Mouse (Mus musculus) left cerebral cortex, adult 18-20 months (tissue): ENCODE measurements around the gene Elavl4. TPM values are rescaled to one million over a fixed set of nuclear protein-coding genes. Genes with fewer than 3 reads are reported as not detected.
A peak's percentile ranks its signal among the peaks of the same experiment; 100 is the strongest.

ENCODE experiments used
- DNase-seq, 2 experiments: peaks; one replicate each; pipeline ENCODE4 v3.0.0; 2021 to 2022; ENCODE audit warnings: low spot score in 2 of 2, mixed read lengths in 1 of 2
- long read RNA-seq, 2 experiments: library from polyadenylated mRNA; stranded (forward); transcript quantifications; one replicate each; pipeline ENCODE4 v2.0.0; 2021
- total RNA-seq, 2 experiments: library from RNA; stranded (reverse); gene quantifications; 2 replicates each; pipeline ENCODE4 v1.2.3; 2021

Gene Elavl4
- 10 to 100 TPM; 90.9 to 92.2 TPM for total RNA-seq
- long read RNA-seq, experiment 1, full-length matches to known transcripts: 111 of 144 reads
- long read RNA-seq, experiment 1, partial matches to known transcripts: 4 of 144 reads
- long read RNA-seq, experiment 1, other reads (novel, unspliced or antisense): 29 of 144 reads
- long read RNA-seq, experiment 2, full-length matches to known transcripts: 67 of 89 reads
- long read RNA-seq, experiment 2, partial matches to known transcripts: 2 of 89 reads
- long read RNA-seq, experiment 2, other reads (novel, unspliced or antisense): 20 of 89 reads

GRCm38 (mm10) chr4:110351178-110352000 lies at the start of gene Elavl4:
TSS of gene Elavl4 (minus strand) at chr4:110351909.
- peak; percentile 75 to 84 for DNase-seq

GRCm38 (mm10) chr4:110397618-110398045 lies 45.9 kb upstream of the Elavl4 start, which contains the start of gene Agbl4:
TSS of gene Agbl4 (plus strand) at chr4:110397661.
- peak; percentile 76 to 83 for DNase-seq

GRCm38 (mm10) chr4:110396221-110396620 lies 44.5 kb upstream of the Elavl4 start:
- DNase-seq: no peak

GRCm38 (mm10) chr4:110360568-110360967 lies 8.9 kb upstream of the Elavl4 start:
- no peak for DNase-seq

GRCm38 (mm10) chr4:110352001-110352369 lies 276 bp upstream of the Elavl4 start:
- DNase-seq: no peak

GRCm38 (mm10) chr4:110350856-110351177 lies 892 bp downstream of the Elavl4 start:
- DNase-seq: peak; percentile 3 to 5

- peak; percentile 41 to 46 for DNase-seq
Observed at GRCm38 (mm10) chr4:110323912-110324311, 27.8 kb downstream of the Elavl4 start.

- DNase-seq: no peak
Observed at GRCm38 (mm10) chr4:110312126-110312525, 39.6 kb downstream of the Elavl4 start.

- DNase-seq: no peak
Observed at GRCm38 (mm10) chr4:110306972-110307371, 44.7 kb downstream of the Elavl4 start.

GRCm38 (mm10) chr4:110306559-110306958 lies 45.1 kb downstream of the Elavl4 start:
- DNase-seq: peak; percentile 15 to 52

GRCm38 (mm10) chr4:110295793-110296192 lies 55.9 kb downstream of the Elavl4 start:
- no peak for DNase-seq

- no peak for DNase-seq
Observed at GRCm38 (mm10) chr4:110293238-110293637, 58.5 kb downstream of the Elavl4 start.

- DNase-seq: no peak
Observed at GRCm38 (mm10) chr4:110292471-110292870, 59.2 kb downstream of the Elavl4 start.

GRCm38 (mm10) chr4:110290544-110291095 lies 61.1 kb downstream of the Elavl4 start:
- peak; percentile 15 to 39 for DNase-seq

GRCm38 (mm10) chr4:110290056-110290455 lies 61.7 kb downstream of the Elavl4 start:
- peak in 1 of 2 experiments; percentile 39 for DNase-seq

GRCm38 (mm10) chr4:110287412-110288067 lies 64.2 kb downstream of the Elavl4 start:
- peak; percentile 62 to 64 for DNase-seq

- no peak for DNase-seq
Observed at GRCm38 (mm10) chr4:110286841-110287240, 64.9 kb downstream of the Elavl4 start.

- peak; percentile 30 to 44 for DNase-seq
Observed at GRCm38 (mm10) chr4:110286371-110286781, 65.3 kb downstream of the Elavl4 start.

- DNase-seq: peak; percentile 42 to 46
Observed at GRCm38 (mm10) chr4:110285346-110286330, 66.1 kb downstream of the Elavl4 start.

GRCm38 (mm10) chr4:110284446-110284845 lies 67.3 kb downstream of the Elavl4 start:
- DNase-seq: no peak
